Mouse (Mus musculus) forebrain, postnatal 0 days (tissue): Measurements from ENCODE around the gene 1110017D15Rik. TPM values are rescaled to one million over a fixed set of nuclear protein-coding genes. Genes with fewer than 3 reads are reported as not detected.

Experiments used
- ATAC-seq: fragments of 200-750 bp; cut with Nextera tagmentation; 2 replicates; pipeline ENCODE4 v1.8.0; 2017; ENCODE audit warnings: mild to moderate bottlenecking, moderate library complexity
- DNase-seq: peaks from one replicate; pipeline ENCODE4 v3.0.0-alpha.2; 2015
- H3K27ac ChIP-seq: fragments of 300-500 bp; sonication (generic); 2 replicates; pipeline ENCODE4 v1.5.1; 2014; ENCODE audit warnings: low read depth, mild to moderate bottlenecking, antibody characterized with exemption, low read length, moderate library complexity, mixed read lengths
- H3K27me3 ChIP-seq: fragments of 300-500 bp; sonication (generic); 2 replicates; pipeline ENCODE4 v1.6.1; 2014; ENCODE audit warnings: mild to moderate bottlenecking, low read length, mixed read lengths; ENCODE audit not compliant: insufficient read depth
- H3K36me3 ChIP-seq: fragments of 300-500 bp; sonication (generic); 2 replicates; pipeline ENCODE4 v1.6.1; 2014; ENCODE audit warnings: mild to moderate bottlenecking, moderate library complexity; ENCODE audit not compliant: insufficient read depth
- H3K4me1 ChIP-seq: fragments of 300-500 bp; sonication (generic); 2 replicates; pipeline ENCODE4 v1.6.1; 2014; ENCODE audit warnings: antibody characterized with exemption; ENCODE audit not compliant: insufficient read depth
- H3K4me2 ChIP-seq: fragments of 300-500 bp; sonication (generic); 2 replicates; pipeline ENCODE4 v1.6.1; 2014; ENCODE audit warnings: low read depth, mild to moderate bottlenecking, moderate library complexity
- H3K4me3 ChIP-seq: fragments of 300-500 bp; sonication (generic); 2 replicates; pipeline ENCODE4 v1.5.1; 2014; ENCODE audit warnings: low read depth, low read length, mixed read lengths
- H3K9ac ChIP-seq: fragments of 300-500 bp; sonication (generic); 2 replicates; pipeline ENCODE4 v1.6.1; 2014; ENCODE audit warnings: mild to moderate bottlenecking
- H3K9me3 ChIP-seq: fragments of 300-500 bp; sonication (generic); 2 replicates; pipeline ENCODE4 v1.6.1; 2016; ENCODE audit warnings: low read length
- CTCF ChIP-seq: sonication (generic); IDR thresholded peaks from 2 replicates; pipeline ENCODE4 v1.5.1; 2016; ENCODE audit warnings: antibody characterized with exemption, control low read depth, low read depth
- WGBS: fragments of 180-500 bp; shearing (Covaris S2); extraction: QIAGEN DNeasy Blood & Tissue Kit; methylation state at CpG from one replicate; pipeline ENCODE4 v1.1.7; 2014; 5-methylcytosine and 5-hydroxymethylcytosine counted together
- polyA plus RNA-seq: library from polyadenylated mRNA; unstranded; fragments of >200 nt; fragmentation: Nextera tagmentation; extraction: Ambion mirVana; gene quantifications from 2 replicates; pipeline ENCODE4 v1.2.1, GENCODE M21; 2015
- total RNA-seq: library from RNA; depleted of rRNA; stranded (reverse); fragments of >200 nt; gene quantifications from 2 replicates; pipeline ENCODE4 v1.2.3, GENCODE M21; 2014

1110017D15Rik gene
- total and polyA plus RNA-seq, 2 experiments from 2014 or later = 15.6 to 21.7 TPM

- peaks cover 2% of the 10 kb centered on the region; the same call in 1 of the 2 replicates for H3K36me3 ChIP-seq
- no peak overlapping the region for H3K4me3 ChIP-seq
- no peaks in the 10 kb centered on the region for H3K27me3 ChIP-seq
- H3K27ac ChIP-seq = no peak overlapping the region; the same call in 1 of the 2 replicates
- WGBS = 18% methylated on average over 13 of the region's 13 CpGs
- H3K4me1 ChIP-seq = peaks cover 8% of the 10 kb centered on the region
- no peaks in the 10 kb centered on the region for H3K9me3 ChIP-seq
- 0 out of 2 replicates have a peak overlapping the region, but pooled peaks have one; percentile 6 for H3K9ac ChIP-seq
- ATAC-seq (0 out of 2 replicates have a peak, but pooled peaks have one; percentile 7), DNase-seq (peak; percentile 16)
- TF ChIP-seq CTCF = no peak
- no peak overlapping the region for H3K4me2 ChIP-seq
Observed at GRCm38 (mm10) chr4:41527076-41527475, 9.9 kb upstream of the 1110017D15Rik start.

DNA sequence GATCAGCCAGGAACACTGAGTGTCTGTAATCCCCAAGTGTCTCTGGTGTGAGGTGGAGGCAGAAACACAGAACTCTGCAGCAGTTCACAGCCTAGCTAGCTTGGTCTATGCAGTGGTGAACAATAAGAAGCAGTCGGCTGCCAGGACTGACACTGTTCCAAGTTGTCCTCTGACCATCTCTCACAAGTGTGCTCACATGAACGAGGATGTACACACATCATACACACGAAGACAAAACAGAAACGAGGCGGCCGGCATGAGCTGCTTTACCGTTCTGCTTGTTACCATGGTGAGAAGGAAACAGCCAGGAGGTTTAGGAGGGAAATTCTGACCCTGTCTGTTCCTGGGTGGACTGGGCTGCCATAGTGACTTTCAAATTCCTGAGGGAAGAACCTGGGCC lies 9.4 kb upstream of the 1110017D15Rik start:
- 5% methylated on average over 7 of the region's 7 CpGs for WGBS
- peak; percentile 31 for DNase-seq
- no peak for TF ChIP-seq CTCF

DNA sequence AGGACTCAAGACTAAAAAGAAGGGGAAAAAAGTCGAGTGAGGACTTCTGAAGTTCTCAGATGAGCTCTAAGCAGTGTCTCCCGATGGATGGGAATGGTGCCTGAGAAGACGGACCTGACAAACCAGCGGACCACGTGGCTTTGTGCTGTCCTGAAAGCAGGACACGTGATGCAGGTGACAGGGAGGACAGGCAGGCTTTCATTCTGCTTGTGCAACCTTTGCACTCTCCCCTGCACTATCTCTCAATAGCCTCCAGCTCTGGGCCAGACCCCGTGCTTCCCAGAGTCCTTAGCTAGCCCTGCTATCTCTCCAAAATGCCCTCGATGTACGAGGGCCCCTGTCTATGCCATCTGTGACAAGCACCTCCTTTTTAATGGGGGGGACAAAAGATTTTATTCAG lies 7.7 kb upstream of the 1110017D15Rik start:
- no peak for TF ChIP-seq CTCF
- ATAC-seq (no peak), DNase-seq (no peak)
- Histone ChIP-seq H3K27me3 (no peaks in the 10 kb centered on the region), H3K27ac (no peak overlapping the region), H3K9ac (no peak overlapping the region), H3K4me3 (no peak overlapping the region), H3K9me3 (no peaks in the 10 kb centered on the region), H3K4me2 (no peak overlapping the region), H3K4me1 (peaks cover 8% of the 10 kb centered on the region; the same call in 1 of the 2 replicates), H3K36me3 (peaks cover 12% of the 10 kb centered on the region)
- 76% methylated on average over 9 of the region's 9 CpGs for WGBS

More for the DNA sequence above, 9.4 kb upstream of the 1110017D15Rik start:
- H3K4me3 ChIP-seq = no peak overlapping the region
- H3K27ac ChIP-seq = no peak overlapping the region
- peak; percentile 23; the same call in 1 of the 2 replicates for ATAC-seq
- H3K9ac ChIP-seq = 0 out of 2 replicates have a peak overlapping the region, but pooled peaks have one; percentile 6
- peaks cover 8% of the 10 kb centered on the region for H3K4me1 ChIP-seq
- no peak overlapping the region for H3K4me2 ChIP-seq
- H3K36me3 ChIP-seq = peaks cover 3% of the 10 kb centered on the region
- no peaks in the 10 kb centered on the region for H3K9me3 ChIP-seq
- H3K27me3 ChIP-seq = no peaks in the 10 kb centered on the region

DNA sequence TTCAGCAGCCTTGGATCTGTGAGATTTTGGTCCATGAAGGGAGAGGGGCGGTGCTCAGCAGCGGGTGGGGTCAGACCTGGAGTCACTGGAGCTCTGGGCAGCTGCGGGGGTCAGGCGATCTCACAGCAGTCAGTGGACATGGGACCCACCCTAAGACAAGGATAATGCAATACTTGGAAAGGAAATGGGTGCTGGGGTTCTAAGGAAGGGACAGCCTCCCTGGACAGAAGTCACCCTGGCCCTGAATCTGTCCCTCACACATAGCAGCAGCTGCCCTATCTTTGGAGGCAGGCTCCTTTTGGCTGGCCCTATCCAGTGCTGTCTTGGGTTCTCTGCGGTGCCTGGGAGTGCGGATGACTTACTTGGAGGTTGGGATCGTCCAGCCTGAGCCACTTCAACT lies 6.7 kb upstream of the 1110017D15Rik start:
- no peak overlapping the region for H3K9ac ChIP-seq
- TF ChIP-seq CTCF = no peak
- H3K4me1 ChIP-seq = peaks cover 8% of the 10 kb centered on the region; the same call in 1 of the 2 replicates
- H3K27me3 ChIP-seq = no peaks in the 10 kb centered on the region
- H3K4me2 ChIP-seq = no peak overlapping the region
- DNase-seq (no peak), ATAC-seq (no peak)
- 84% methylated on average over 7 of the region's 7 CpGs for whole genome bisulfite sequencing
- H3K36me3 ChIP-seq = peaks cover 20% of the 10 kb centered on the region
- H3K9me3 ChIP-seq = no peaks in the 10 kb centered on the region
- no peak overlapping the region for H3K4me3 ChIP-seq
- no peak overlapping the region for H3K27ac ChIP-seq

DNA sequence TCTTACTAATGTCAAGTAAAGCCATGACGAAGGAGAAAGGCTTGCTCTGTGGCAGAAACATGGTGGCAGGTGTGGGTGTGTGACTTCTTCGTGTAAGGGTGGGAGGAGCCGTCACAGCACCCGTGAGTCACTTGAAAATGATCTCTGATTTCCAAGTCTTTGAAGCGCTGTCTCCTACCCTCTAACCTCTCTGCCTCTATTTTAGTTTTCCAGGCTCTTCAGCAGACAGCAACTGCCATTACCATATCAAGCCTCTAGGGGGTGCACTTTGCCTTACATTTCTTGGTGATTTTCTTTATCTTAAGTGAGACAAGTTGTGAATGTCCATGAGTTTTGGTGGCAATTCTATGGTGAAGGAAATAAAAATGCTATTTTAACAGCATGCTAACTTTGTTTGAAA lies 5.7 kb upstream of the 1110017D15Rik start:
- Histone ChIP-seq H3K27ac (no peak overlapping the region), H3K9me3 (no peaks in the 10 kb centered on the region), H3K4me1 (peaks cover 8% of the 10 kb centered on the region; the same call in 1 of the 2 replicates), H3K4me3 (no peak overlapping the region), H3K27me3 (no peaks in the 10 kb centered on the region), H3K36me3 (peaks cover 26% of the 10 kb centered on the region), H3K4me2 (no peak overlapping the region), H3K9ac (no peak overlapping the region)
- 44% methylated on average over 5 of the region's 5 CpGs for WGBS
- DNase-seq (peak; percentile 86), ATAC-seq (peak; percentile 47; the same call in 1 of the 2 replicates)
- TF ChIP-seq CTCF = peak; percentile 88

DNA sequence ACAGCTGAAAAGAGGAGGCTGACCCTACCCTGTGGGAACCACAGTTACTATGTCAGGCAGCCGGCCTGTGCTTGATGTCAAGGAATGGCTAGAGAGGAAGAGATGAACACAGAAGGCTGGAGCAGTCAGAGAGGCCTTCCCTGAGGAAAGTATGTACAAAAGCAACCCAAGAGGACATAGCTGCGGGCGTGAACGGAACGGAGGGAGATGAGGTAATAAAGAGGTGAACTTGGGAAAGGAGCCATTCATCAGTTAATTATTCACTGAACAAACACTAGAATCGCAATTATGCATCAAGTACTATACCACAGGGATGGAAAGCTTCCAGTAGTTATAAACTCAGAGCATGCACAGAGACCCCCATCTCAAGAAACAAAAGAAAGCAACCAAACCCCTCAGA lies 5.0 kb upstream of the 1110017D15Rik start:
- Histone ChIP-seq H3K9ac (no peak overlapping the region), H3K36me3 (peaks cover 26% of the 10 kb centered on the region), H3K9me3 (no peaks in the 10 kb centered on the region), H3K27ac (no peak overlapping the region), H3K4me2 (no peak overlapping the region), H3K4me1 (peaks cover 7% of the 10 kb centered on the region; the same call in 1 of the 2 replicates), H3K4me3 (no peak overlapping the region), H3K27me3 (no peaks in the 10 kb centered on the region)
- DNase-seq (no peak), ATAC-seq (no peak)
- no peak for TF ChIP-seq CTCF
- 38% methylated on average over 6 of the region's 6 CpGs for WGBS

DNA sequence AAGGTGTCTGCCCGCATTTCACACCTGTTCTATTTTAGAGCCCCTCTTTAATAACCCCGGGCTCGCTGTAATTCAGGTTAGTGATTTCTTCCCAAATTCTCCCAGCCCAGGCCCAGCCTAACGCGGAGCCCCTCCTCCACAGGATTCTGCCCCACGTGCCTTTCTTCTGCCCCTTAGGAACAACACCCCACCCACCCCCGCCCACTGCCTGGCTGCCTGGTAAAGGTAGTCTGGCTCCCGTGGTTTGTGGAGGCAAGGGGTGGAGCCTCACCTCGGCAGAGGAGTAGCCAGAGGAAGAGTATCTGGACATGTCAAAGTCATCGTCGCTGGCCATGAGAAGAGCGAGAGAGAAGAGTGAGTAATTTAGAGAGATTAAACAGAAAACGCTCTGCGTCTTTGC lies 3.5 kb upstream of the 1110017D15Rik start:
- TF ChIP-seq CTCF = no peak
- no peak for ATAC-seq
- Histone ChIP-seq H3K9ac (no peak overlapping the region), H3K9me3 (no peaks in the 10 kb centered on the region), H3K27me3 (no peaks in the 10 kb centered on the region), H3K27ac (no peak overlapping the region), H3K4me1 (no peaks in the 10 kb centered on the region), H3K4me3 (no peak overlapping the region), H3K4me2 (no peak overlapping the region), H3K36me3 (peaks cover 26% of the 10 kb centered on the region)
- DNase-seq = no peak
- WGBS = 56% methylated on average over 14 of the region's 14 CpGs
